Mouse (Mus musculus): Measurements from ENCODE around the gene Hadhb. TPM values are rescaled to one million over a fixed set of nuclear protein-coding genes. Genes with fewer than 3 reads are reported as not detected.

Hadhb gene
- 54.9 and 63.0 TPM in 2 replicates for total RNA-seq (2017)

DNA sequence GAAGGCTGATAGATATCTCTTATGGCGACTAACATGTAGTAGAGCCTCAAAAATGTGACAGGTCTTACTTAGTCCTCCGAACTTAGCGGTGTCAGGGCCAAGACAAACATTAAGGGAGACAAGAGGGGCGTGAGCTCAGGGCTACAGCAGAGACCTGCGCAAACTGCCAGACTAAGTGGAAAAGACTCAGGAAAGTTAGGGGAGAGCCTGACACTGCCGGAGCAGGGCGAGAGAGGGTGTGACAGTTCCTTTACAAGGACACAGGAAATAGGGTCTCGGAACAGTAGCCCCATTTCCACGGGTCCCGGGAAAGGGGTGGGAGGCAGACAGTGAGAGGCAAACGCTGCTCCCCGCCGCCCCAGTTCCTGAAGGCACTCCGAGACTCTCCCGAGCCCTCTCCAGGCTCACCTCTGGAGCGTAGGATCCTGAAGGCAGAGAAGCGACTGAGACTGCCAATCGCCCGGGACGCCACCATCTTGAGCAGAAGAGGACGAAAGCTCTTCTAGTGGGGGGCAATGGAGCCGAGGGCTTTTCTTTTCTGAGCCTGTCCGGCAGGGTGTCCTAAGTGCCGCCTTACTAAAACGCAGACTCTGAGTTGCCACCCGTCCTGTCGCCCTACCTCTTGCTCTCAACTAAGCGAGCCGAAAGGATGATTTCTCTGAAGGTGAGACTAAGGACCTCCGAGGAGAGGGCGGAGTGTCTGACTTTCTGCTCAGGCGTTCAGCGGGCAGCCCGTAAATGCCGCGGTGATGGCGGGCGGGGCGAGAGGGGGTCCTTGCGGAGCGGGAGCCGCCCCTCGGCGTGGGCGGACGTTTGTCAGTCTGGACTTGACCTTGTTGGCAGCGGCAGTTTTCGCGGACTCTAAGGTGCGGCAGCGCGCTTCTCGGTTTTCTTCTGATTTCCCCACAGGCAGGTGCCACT is at the start of gene Hadhb, which contains the start of gene Hadha:
Gene Hadhb (plus strand): TSS at position 775 of the 921 bp plus-strand sequence.
Gene Hadha (minus strand): TSS at position 689 of the 921 bp plus-strand sequence.
- peak; percentile 91 for ATAC-seq (ENCODE audit: extremely low read depth, insufficient number of reproducible peaks, low FRiP score, poor library complexity, severe bottlenecking)

DNA sequence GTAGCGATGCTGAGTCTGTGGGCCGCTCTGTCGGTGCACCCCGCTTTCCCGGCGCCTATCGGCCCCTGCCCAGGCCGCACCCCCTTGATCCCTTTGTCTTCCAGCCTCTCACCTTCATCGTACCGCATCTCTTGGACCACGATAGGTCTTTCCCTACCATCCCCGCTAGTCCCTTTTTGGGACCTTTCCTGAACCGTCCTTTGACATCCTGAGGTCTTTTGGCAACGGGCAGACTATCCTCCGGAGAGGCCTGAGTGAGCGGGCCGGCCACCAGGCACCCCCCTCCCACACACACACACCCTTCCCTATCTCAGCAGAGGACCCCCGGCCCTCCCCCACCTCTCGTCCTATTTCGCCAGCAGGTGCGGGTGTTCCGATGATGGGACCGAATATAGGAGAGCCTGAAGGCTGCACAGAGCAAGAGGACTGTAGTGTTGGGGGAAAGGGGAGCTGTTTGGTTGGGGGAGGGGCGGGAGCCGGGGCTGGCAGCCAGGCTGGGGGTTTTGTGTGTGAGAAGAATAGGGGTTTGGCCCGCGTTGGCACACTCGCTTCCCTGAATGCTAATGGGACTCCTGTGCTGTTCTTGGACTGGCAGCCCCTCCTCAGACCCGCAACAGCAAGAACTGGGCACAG is 49.3 kb upstream of the Hadhb start, which contains the start of gene 3110082J24Rik:
Gene 3110082J24Rik (minus strand): TSS at position 419 of the 633 bp plus-strand sequence.
- no peak for ATAC-seq (ENCODE audit: extremely low read depth, insufficient number of reproducible peaks, low FRiP score, poor library complexity, severe bottlenecking)

DNA sequence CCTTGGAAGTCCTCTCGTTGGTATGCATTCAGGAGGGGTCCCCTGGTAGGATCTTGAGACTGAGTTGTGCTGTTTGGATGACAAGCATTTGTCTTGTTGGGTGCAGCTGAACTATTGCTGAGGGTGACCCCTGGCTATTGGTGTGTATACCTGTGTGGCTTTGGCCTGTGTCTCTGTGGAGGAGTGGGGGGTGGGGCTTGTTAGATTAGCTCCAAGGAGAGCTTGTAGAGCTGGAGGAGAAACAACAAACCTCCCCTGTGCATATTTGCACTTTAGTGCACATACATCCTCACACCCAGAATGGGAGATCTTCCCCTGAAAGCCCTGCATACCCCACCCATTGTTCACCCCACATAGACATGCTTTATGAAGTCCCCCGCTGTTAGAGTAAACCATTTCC is 48.3 kb upstream of the Hadhb start:
- no peak for ATAC-seq (ENCODE audit: extremely low read depth, insufficient number of reproducible peaks, low FRiP score, poor library complexity, severe bottlenecking)

DNA sequence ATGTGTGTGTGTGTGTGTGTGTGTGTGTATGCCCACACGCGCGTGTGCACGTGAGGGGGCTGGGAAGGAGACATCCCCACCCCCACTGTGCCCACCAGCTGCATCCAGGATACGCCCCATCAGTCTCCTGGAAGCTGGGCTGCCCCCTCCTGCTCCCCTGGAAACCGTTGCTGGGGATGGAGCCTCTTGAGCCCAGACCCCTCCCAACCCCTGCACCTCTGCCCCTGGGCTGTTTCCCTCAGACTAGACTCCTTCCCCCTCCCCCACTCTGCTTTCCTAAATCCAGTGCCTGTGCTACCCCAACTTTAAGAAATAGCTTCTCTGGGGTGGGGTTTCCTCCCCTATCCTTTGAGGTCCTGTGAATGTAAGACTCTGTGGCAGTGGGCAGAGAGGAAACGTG is 47.9 kb upstream of the Hadhb start:
- no peak for ATAC-seq (ENCODE audit: extremely low read depth, insufficient number of reproducible peaks, low FRiP score, poor library complexity, severe bottlenecking)

DNA sequence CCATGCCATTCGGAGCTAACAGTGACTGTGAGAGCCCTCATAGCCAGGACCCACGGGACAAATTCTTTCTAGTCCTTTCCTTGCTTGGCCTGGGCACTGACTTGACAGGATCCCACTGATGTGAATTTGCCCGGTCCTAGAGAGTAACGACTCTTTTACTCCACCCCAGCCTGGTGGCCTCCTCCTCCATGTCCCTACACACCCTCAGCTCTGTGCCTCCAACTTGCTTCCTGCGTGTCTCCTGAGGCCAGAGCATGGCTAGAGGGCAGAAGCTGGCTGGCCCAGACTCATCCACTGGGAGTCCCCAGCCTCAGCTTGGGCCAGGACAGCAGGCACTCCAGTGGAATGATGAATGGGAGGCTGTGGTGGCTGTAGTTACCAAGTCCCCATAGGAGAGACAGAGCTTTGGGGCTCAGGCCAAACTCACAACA is 47.4 kb upstream of the Hadhb start:
- no peak for ATAC-seq (ENCODE audit: extremely low read depth, insufficient number of reproducible peaks, low FRiP score, poor library complexity, severe bottlenecking)

DNA sequence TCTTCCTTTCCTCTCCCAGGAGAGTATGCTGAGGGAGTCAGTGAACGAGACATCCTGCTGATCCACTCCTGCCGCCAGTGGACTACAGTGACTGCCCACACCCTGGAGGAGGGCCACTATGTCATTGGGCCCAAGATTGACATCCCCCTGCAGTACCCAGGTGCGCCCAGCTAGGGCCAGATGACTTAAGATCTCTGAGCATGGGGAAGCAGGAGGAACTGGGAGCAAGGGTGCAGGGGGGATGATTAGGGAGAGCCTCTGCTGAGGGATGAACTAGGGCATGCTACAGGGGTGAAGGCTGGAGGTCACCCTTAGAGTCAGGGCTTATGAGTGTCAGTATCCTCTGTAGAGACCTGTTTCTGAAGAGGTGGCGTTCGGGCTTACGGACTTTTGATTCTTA is 46.8 kb upstream of the Hadhb start:
- no peak for ATAC-seq (ENCODE audit: extremely low read depth, insufficient number of reproducible peaks, low FRiP score, poor library complexity, severe bottlenecking)

DNA sequence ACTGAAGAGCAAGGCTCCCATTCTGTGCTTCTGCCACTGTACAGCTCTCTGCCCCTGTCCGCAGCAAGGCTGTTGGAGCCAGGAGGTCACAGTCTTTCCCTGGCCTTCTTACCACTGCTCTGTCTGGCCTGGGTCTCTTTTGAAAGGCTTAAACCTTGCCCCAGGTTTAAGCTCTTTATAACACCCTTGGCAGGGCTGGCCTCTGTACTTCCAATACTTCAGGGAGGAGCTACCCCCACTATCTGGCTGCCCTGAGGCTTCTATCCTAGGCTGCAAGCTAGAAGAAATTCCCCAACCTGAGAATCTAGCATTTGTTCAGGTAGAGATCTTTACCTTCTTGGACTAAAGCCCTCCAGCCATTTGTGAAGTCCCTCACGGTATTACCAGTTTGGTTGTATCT is 45.1 kb upstream of the Hadhb start:
- no peak for ATAC-seq (ENCODE audit: extremely low read depth, insufficient number of reproducible peaks, low FRiP score, poor library complexity, severe bottlenecking)

DNA sequence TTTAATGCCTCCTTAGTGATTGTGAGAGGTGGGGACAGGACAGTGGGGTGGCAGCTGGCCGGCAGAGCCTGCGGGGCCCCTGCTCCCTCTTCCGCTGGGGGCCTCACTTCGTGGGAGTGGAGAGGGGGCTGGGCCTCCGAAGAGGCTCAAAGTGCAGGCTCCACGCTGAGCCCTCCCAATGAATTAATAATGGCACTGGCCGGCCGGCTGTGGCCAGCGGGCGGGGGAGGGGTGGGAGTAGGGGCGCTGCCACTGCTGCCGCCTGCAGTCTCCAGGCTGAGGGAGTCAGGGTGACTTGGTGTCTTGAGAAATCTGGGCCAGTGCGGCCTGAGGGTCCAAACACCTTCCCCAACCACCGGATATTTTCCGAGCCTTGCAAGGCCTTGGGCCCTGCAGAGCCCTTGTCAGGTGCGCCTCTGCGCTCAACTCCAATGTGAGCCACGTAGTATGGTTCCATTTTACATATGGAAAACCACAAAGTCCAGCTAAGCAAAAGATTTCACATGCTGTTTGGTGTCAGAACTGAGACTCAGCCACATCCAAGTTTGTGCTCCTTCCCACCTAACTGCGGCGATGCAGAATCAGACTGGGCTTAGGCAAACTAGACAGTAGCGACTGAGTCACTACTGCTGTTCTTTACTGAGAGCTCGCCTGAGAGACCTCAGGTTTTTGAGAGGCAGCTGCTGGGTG is 44.5 kb upstream of the Hadhb start:
- no peak for ATAC-seq (ENCODE audit: extremely low read depth, insufficient number of reproducible peaks, low FRiP score, poor library complexity, severe bottlenecking)

DNA sequence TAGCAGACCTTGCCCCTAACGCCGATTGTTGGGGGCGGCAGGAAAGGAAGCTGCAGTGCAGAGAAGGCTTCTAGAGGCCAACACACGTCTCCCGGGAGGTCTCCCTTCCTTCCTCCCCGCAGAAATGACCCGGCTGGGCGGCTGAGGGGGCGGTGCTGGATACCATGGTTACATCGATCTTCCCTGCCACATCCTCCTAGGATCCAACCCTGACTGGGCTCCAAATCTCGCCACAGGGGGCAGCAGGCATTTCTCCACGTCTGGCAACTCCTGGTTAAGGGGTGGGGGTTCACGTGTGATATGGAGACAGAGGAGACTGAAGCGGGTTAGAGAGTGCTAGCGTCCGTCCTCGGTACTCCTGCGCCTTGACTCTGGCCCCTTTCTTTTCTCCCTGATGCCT is 43.9 kb upstream of the Hadhb start:
- no peak for ATAC-seq (ENCODE audit: extremely low read depth, insufficient number of reproducible peaks, low FRiP score, poor library complexity, severe bottlenecking)

DNA sequence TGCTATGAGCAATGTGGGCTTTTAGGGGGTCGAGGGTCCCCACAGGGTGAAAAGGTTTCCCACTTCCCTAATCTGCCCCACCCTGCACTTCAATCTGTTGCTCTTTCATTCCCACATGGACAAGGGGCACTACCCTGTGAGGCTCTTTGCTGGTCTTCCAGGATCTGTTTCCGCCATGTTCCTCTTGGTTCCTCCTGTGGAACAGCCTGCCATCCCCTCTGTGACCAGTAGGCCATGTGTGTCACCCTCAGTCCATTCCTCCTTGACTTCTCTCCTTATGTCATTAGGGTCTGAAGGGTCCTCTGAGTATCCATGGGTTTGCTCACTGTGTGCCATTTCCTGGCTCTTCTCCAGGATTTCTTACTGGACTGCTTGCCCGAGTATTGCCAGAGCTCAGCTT is 43.3 kb upstream of the Hadhb start:
- no peak for ATAC-seq (ENCODE audit: extremely low read depth, insufficient number of reproducible peaks, low FRiP score, poor library complexity, severe bottlenecking)

DNA sequence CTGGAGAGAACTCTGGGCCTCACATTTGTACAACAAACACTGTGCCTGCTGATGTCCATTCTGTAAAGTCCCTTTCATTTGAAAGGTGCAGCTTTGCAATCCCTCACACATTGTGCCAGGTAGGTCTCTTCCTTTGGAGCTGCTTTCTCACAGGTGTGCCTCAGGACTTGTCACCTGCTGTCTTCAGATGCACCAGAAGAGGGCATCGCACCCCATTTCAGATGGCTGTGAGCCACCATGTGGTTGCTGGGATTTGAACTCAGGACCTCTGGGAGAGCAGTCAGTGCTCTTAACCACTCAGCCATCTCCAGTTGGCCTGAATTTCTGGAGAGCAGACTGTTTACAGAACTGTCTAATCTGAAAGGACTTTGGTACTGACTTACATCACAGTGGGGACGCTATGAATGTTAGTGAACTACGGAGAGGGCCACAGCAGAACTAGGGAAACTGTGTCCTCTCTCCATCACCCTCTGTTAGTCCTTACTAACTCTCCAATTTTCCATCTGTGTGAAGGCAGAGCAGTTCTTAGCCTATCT is 42.4 kb upstream of the Hadhb start:
- ATAC-seq (ENCODE audit: extremely low read depth, insufficient number of reproducible peaks, low FRiP score, poor library complexity, severe bottlenecking): no peak

DNA sequence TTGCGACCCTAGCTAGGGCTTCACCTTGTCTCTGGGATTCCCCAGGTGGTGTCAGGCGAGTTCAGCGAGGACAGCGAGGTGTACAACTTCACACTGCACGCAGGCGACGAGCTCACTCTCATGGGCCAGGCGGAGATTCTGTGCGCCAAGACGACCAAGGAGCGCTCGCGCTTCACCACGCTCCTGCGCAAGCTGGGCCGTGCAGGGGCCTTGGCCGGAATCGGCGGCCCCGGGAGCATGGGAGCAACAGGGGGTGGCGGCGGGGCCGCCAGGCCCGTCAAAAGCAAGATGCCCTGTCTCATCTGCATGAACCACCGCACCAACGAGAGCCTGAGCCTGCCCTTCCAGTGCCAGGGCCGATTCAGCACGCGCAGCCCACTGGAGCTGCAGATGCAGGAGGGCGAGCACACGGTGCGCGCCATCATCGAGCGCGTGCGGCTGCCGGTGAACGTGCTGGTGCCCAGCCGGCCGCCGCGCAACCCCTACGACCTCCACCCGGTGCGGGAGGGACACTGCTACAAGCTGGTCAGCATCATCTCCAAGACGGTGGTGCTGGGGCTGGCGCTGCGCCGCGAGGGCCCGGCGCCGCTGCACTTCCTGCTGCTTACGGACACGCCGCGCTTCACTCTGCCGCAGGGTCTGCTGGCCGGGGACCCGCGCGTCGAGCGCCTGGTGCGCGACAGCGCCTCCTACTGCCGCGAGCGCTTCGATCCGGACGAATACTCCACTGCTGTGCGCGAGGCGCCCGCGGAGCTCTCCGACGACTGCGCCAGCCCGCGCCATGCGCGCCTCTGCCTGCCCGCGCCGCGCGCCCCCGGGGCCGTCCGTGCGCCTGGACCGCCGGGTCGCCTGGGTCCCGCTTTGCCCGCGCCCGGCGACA is 40.9 kb upstream of the Hadhb start:
- ATAC-seq (ENCODE audit: extremely low read depth, insufficient number of reproducible peaks, low FRiP score, poor library complexity, severe bottlenecking): no peak

DNA sequence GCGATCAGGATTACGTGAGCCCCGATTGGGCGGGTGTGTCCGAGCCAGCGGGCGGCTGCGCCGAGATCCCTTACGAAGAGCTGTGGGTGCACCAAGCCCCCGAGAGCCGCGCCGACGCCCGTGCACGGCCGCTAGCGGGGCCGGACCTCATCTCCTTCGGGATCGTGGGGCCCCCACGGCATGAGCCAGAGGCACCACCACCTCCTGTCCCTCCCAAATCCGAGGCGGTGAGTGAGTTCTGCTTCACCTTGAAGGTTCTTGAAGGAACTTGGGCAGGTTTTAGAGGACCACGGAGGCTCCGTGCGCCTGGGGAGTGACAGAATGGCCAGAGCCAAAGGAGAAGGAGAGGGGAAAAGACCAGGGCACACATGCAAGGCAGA is 40.3 kb upstream of the Hadhb start:
- no peak for ATAC-seq (ENCODE audit: extremely low read depth, insufficient number of reproducible peaks, low FRiP score, poor library complexity, severe bottlenecking)

DNA sequence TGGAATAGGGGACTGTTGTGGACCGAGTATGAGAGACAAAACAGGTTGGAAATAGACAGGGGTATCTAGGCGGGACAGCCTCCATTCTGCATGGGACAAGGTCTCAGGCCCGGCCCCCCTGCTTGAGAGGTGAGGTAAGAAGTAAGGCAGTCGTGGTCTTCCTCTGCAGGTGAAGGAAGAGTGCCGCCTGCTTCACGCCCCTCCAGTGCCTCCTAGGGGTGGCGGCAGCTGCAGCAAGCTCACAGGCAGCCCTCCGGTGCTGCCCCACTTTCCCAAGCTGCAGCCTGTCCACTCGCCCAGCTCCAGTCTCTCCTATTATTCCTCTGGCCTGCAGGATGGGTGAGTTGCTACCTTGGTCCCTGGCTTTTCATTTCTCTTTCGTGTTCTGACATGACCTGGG is 39.3 kb upstream of the Hadhb start:
- ATAC-seq (ENCODE audit: extremely low read depth, insufficient number of reproducible peaks, low FRiP score, poor library complexity, severe bottlenecking): no peak

DNA sequence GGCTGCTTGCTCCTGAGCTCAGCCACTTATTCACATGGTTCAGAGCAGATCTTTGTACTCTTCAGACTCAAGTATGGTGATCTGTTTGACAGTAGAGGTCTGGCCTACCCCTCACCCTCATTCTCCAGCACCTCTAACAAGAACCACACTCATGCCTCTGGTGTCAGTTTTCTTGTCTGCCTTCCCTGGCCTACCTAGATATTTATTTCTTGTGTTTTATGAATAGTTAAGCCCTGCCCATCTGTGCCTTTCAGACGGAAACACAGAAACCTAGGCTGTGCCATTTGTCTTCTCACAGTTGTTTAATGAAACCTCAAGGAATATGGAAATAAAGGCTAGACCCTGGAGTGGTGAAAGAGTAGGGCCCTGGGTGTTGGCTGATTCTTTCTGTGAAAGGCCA is 37.0 kb upstream of the Hadhb start:
- no peak for ATAC-seq (ENCODE audit: extremely low read depth, insufficient number of reproducible peaks, low FRiP score, poor library complexity, severe bottlenecking)

DNA sequence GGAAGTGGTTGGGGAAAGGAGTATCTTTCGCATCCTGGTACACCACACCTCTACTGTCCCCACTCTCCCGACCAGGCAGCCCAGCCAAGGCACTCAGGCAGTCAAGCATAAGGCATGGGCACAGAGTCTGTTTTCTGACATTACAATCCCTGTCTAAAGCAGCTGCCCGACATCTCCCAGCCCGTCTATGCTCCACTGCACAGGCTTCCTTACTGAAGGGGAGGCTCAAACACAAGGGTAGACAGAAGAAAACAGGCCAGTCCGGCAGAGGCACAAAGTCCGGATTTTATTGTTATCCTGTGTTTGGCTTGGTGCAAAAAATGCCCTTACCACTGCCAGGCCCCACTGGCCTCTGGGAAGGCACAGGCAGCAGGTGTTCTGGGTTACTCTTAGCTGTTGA is 35.9 kb upstream of the Hadhb start:
- no peak for ATAC-seq (ENCODE audit: extremely low read depth, insufficient number of reproducible peaks, low FRiP score, poor library complexity, severe bottlenecking)

DNA sequence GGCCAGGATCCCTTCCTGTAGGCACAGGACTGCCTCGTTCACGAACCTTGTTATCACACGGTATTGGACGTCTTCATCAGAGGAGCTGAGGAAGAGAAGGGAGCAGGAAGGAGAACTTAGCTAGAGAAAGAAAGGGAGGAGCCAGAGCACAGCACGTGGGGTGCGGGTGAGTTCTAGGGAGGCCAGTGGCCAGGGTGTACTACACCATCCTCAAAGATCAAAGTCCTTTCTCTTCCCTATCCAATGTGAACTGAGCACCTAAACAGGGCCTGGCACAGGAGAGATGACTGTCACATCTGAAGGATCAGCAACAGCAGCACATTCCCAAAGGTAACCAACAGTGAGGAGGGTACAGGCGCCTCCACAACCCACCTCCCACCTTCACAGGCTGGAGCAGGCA is 34.9 kb upstream of the Hadhb start:
- ATAC-seq (ENCODE audit: extremely low read depth, insufficient number of reproducible peaks, low FRiP score, poor library complexity, severe bottlenecking): no peak

DNA sequence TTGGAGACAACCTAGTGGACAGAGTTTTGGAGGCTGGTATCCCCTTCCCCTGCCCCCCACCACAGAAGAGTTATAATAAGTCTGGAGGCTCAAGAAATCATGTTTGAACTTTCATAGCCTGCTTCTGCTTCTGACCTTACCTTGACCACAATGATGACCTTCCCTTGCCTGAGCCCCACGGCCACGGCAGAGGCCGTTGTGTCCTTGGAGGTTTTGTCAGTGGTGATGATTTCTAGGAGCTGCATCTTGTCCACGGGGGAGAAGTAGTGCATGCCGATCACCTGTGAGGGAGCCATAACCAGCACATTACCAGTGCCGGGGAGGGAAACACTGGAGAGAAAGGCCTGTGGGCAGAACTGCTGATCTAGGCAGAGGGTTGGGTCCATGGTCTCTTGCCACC is 32.6 kb upstream of the Hadhb start:
- no peak for ATAC-seq (ENCODE audit: extremely low read depth, insufficient number of reproducible peaks, low FRiP score, poor library complexity, severe bottlenecking)
